Mouse (Mus musculus) liver, embryonic 15.5 days (tissue): ENCODE results near the gene A430078G23Rik. TPM values are rescaled to one million over a fixed set of nuclear protein-coding genes. Genes with fewer than 3 reads are reported as not detected.
"Not testable (repeated sequence)": the region's sequence is repeated elsewhere in the genome, so short reads cannot be mapped to it uniquely, and the experiment has no call there.

Experiments used
- ATAC-seq: fragments of 200-750 bp; cut with Nextera tagmentation; 2 replicates; pipeline ENCODE4 v1.8.0; 2017; ENCODE audit warnings: moderate number of reproducible peaks, mild to moderate bottlenecking, moderate library complexity; ENCODE audit not compliant: insufficient read depth
- H3K27ac ChIP-seq: fragments of 300-500 bp; sonication (generic); replicated peaks from 2 replicates; pipeline ENCODE4 v1.5.1; 2015; ENCODE audit warnings: mild to moderate bottlenecking, inconsistent platforms
- H3K27me3 ChIP-seq: fragments of 300-500 bp; sonication (generic); 2 replicates; pipeline ENCODE4 v1.6.1; 2015; ENCODE audit warnings: mild to moderate bottlenecking, inconsistent platforms
- H3K36me3 ChIP-seq: fragments of 300-500 bp; sonication (generic); replicated peaks from 2 replicates; pipeline ENCODE4 v1.6.1; 2015; ENCODE audit warnings: moderate library complexity, mild to moderate bottlenecking, inconsistent platforms
- H3K4me1 ChIP-seq: fragments of 300-500 bp; sonication (generic); replicated peaks from 2 replicates; pipeline ENCODE4 v1.6.1; 2015; ENCODE audit warnings: inconsistent platforms
- H3K4me2 ChIP-seq: fragments of 300-500 bp; sonication (generic); 2 replicates; pipeline ENCODE4 v1.6.1; 2015; ENCODE audit warnings: moderate library complexity, mild to moderate bottlenecking, inconsistent platforms
- H3K4me3 ChIP-seq: fragments of 300-500 bp; sonication (generic); replicated peaks from 2 replicates; pipeline ENCODE4 v1.5.1; 2015; ENCODE audit warnings: mild to moderate bottlenecking, inconsistent platforms
- H3K9ac ChIP-seq: fragments of 300-500 bp; sonication (generic); 2 replicates; pipeline ENCODE4 v1.6.1; 2015; ENCODE audit warnings: moderate library complexity, mild to moderate bottlenecking, inconsistent platforms
- H3K9me3 ChIP-seq: fragments of 300-500 bp; sonication (generic); replicated peaks from 2 replicates; pipeline ENCODE4 v1.6.1; 2016; ENCODE audit warnings: inconsistent platforms
- WGBS: fragments of 180-500 bp; shearing (Covaris S2); methylation state at CpG from one replicate; pipeline ENCODE4 v1.1.7; 2015; ENCODE audit warnings: mixed read lengths; ENCODE audit not compliant: insufficient replicate concordance; 5-methylcytosine and 5-hydroxymethylcytosine counted together
- polyA plus RNA-seq: library from polyadenylated mRNA; unstranded; fragments of >200 nt; fragmentation: Nextera tagmentation; extraction: Ambion mirVana; gene quantifications from 2 replicates; pipeline ENCODE4 v1.2.1, GENCODE M21; 2015

The A430078G23Rik gene
- polyA plus RNA-seq, 1 experiment from 2014 or later = 1.2 TPM

DNA sequence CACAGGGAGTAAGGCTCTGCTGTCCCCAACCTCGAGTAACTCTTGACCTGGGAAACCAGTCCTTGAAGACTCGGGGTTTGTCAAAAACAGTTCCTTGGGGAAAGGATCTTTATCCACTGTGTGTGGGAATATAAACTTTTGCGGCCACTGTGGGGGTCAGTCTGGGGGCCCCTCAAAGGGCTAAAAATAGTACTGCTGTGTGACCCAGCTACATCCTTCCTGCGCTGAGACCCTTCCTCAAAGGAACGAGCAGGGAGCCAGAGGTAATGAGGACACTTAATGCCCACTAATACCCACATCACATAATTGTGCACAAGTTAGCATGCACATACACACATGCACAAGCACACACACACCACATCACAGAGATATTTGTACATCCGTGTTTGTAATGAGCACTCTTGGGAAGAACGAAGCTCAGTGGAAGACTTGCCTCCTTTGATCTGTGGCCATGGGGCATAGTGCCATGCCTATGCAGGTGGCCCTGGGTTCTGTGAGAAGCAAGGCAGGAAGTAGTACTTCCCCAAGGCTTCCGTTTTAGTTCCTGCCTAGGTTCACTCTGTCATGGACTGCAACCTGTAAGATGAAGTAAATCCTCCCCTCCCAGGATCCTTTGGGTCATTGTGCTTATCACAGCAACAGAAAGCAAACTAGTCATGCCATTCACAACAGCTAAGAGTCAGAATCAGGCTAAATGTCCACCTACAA, 25.5 kb upstream of the A430078G23Rik start:
- no peak overlapping the region for H3K27ac ChIP-seq
- no peaks in the 10 kb centered on the region for H3K9me3 ChIP-seq
- ATAC-seq = 0 out of 2 replicates have a peak, but pooled peaks have one; percentile 25

DNA sequence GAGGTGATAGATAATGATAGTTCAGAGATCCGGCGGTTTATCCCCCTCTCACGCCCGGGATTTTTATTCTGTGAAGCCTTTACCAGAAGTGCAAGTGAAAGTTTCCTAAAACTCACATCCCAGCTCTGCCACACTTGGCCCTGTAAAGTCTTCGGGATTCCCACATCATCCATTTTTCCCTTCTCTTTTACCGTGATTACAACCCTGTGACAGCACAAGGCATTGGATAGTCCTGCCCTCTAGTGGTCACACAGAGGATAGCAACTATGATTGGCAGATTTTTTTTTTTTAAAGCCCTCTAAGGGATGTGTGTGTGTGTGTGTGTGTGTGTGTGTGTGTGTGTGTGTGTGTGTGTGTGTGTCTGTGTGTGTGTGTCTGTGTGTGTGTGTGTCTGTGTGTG, 22.6 kb upstream of the A430078G23Rik start:
- H3K27me3 ChIP-seq = no peaks in the 10 kb centered on the region
- H3K4me3 ChIP-seq = no peak overlapping the region
- H3K36me3 ChIP-seq = no peaks in the 10 kb centered on the region
- H3K4me2 ChIP-seq = no peak overlapping the region
- H3K9ac ChIP-seq = no peak overlapping the region
- no peak overlapping the region for H3K27ac ChIP-seq
- no peak for ATAC-seq
- WGBS = 32% methylated on average over 6 of the region's 6 CpGs
- H3K4me1 ChIP-seq = no peaks in the 10 kb centered on the region; the same call in 1 of the 2 replicates
- no peaks in the 10 kb centered on the region for H3K9me3 ChIP-seq

More for the DNA sequence above, 25.5 kb upstream of the A430078G23Rik start:
- Histone ChIP-seq H3K9ac (no peak overlapping the region), H3K4me3 (no peak overlapping the region), H3K4me2 (no peak overlapping the region), H3K27me3 (no peaks in the 10 kb centered on the region), H3K4me1 (no peaks in the 10 kb centered on the region; the same call in 1 of the 2 replicates), H3K36me3 (no peaks in the 10 kb centered on the region)
- WGBS = 25% methylated on average over 8 of the region's 8 CpGs

DNA sequence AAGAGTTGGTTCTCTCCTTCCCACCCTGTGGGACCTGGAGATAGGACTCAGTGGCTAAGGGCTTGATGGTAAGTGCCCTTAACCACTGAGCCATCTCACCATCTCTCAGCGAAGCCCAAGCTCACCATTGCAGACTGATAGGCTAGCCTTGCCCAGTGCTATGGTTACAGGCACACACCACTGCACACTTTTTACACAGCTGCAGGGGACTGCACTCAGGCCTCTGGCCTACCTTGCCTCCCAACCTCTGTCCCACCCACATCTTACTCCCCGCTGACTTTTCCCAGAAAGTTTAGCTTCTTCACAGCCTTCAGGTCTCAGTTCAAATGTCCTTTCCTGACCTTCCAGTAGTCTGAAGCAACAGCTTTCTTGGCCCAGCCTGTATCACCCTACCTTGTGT, 21.5 kb upstream of the A430078G23Rik start:
- Histone ChIP-seq H3K4me2 (no peak overlapping the region), H3K36me3 (no peaks in the 10 kb centered on the region), H3K9ac (no peak overlapping the region), H3K4me3 (no peak overlapping the region), H3K27ac (no peak overlapping the region), H3K4me1 (no peaks in the 10 kb centered on the region; the same call in 1 of the 2 replicates), H3K9me3 (no peaks in the 10 kb centered on the region), H3K27me3 (no peaks in the 10 kb centered on the region)
- WGBS = 63% methylated on average over 2 of the region's 2 CpGs
- no peak for ATAC-seq

DNA sequence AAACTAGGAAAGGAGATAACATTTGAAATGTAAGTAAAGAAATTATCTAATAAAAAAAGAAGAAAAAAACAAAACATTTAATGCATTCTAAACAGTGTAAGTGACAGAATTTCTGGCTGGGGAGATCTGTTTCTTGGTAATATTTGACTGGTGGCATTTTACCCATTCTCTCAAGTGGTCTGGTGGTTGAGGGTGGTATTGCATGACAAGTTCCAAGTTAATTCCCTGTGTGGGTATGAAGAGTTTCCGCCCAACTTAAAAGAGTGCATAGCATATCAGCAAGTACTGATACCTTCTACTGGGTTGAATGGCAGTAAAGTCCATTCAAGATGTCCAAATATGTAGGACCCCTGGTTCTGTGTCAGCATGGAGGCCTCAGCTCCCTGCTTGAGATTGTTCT, 17.3 kb upstream of the A430078G23Rik start:
- no peak for ATAC-seq
- no peak overlapping the region for H3K9ac ChIP-seq
- H3K9me3 ChIP-seq = no peaks in the 10 kb centered on the region
- WGBS = 71% methylated on average over 1 of the region's 1 CpGs
- no peaks in the 10 kb centered on the region for H3K36me3 ChIP-seq
- H3K4me3 ChIP-seq = no peak overlapping the region
- H3K4me2 ChIP-seq = no peak overlapping the region
- no peak overlapping the region for H3K27ac ChIP-seq
- no peaks in the 10 kb centered on the region for H3K4me1 ChIP-seq
- no peaks in the 10 kb centered on the region for H3K27me3 ChIP-seq

DNA sequence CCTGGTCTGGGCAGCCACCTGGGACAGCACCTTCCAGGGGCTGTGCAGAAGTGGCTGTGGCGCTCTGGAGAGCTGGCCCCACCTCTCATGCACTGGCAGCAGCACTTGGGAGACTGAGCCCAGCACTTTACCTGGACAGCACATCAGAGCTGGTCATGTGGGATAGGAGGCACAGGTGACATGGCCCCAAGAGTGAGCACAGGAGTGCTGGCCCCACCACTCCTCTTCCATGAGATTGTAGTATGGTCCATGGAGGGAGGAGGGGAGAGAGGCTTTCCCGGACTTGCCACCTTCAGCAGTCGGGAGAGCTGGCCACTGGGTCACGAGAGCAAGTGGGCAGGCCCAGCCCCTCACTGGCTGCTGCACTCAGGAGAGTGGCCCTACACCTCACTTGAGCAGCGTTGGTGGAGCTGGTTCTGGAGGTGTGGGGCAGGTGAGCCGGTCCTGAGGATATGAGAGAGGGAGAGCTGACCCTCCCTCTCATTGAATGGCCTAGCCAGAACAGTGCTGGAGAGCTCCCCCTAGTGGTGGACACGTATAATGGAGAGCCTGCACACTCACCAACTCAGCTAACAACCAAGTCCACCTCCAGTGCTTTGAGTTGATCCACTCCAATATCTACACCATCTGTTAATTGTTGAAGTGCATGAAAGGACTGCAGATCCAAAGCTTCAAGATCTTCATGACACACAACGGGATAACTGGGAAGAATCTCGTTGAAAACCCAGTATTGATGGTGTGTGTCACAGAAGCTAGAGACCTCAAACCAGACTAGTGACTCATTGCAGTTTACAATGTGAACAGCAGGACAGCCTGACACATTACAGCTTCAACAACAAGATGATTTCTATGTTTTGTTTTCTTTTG, 16.3 kb upstream of the A430078G23Rik start:
- Histone ChIP-seq H3K27ac (no peak overlapping the region), H3K4me2 (no peak overlapping the region), H3K27me3 (no peaks in the 10 kb centered on the region), H3K4me1 (no peaks in the 10 kb centered on the region), H3K9me3 (no peaks in the 10 kb centered on the region), H3K9ac (no peak overlapping the region), H3K36me3 (no peaks in the 10 kb centered on the region), H3K4me3 (no peak overlapping the region)
- ATAC-seq = no peak
- 50% methylated on average over 9 of the region's 9 CpGs for WGBS

DNA sequence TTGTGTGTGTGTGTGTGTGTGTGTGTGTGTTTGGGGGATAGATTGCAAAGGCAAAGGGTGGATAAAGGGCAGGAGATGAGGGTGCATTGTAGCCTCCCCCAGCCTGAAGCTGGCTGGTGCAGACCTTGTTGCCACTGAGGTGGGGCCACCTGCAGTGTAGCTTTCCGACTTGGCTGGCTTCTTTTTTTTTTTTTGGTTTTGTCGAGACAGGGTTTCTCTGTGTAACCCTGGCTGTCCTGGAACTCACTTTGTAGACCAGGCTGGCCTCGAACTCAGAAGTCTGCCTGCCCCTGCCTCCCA, 15.7 kb upstream of the A430078G23Rik start:
- H3K4me1 ChIP-seq, H3K9ac ChIP-seq, H3K9me3 ChIP-seq, H3K4me2 ChIP-seq, H3K27ac ChIP-seq, H3K36me3 ChIP-seq, ATAC-seq, H3K4me3 ChIP-seq, H3K27me3 ChIP-seq: not testable (repeated sequence)
- 55% methylated on average over 3 of the region's 3 CpGs for WGBS

DNA sequence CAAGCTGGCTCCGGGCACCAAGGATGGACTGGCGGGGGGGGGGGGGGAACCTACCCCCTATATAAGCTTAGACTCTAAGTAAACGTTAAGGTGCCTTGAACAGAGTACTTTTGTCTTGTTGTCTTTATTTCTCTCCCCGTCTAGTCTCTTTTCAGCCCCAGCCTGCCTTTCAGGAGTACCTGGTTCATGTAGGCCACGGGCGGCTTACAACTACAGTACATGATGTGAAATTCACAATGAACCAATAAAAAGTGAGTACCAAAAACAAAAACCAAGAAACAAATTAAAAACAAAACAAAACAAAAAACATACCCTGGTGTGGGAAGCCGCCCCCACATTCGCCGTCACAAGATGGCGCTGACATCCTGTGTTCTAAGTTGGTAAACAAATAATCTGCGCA, 15.2 kb upstream of the A430078G23Rik start:
- WGBS = 81% methylated on average over 11 of the region's 11 CpGs
- ATAC-seq = no peak
- Histone ChIP-seq H3K4me1 (no peaks in the 10 kb centered on the region), H3K27ac (no peak overlapping the region), H3K4me2 (no peak overlapping the region), H3K9ac (no peak overlapping the region), H3K36me3 (no peaks in the 10 kb centered on the region), H3K9me3 (no peaks in the 10 kb centered on the region), H3K27me3 (no peaks in the 10 kb centered on the region), H3K4me3 (no peak overlapping the region)

DNA sequence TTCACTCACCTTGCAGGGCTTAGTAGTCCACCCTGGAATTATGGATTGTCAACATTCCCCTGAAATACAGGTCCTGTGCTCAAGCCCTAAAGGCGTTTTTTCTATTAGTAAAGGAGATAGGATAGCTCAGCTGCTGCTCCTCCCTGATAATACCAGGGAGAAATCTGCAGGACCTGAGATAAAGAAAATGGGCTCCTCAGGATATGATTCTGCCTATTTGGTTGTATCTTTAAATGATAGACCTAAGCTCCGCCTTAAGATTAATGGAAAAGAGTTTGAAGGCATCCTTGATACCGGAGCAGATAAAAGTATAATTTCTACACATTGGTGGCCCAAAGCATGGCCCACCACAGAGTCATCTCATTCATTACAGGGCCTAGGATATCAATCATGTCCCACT, 12.5 kb upstream of the A430078G23Rik start:
- not testable (repeated sequence) for H3K9me3 ChIP-seq

DNA sequence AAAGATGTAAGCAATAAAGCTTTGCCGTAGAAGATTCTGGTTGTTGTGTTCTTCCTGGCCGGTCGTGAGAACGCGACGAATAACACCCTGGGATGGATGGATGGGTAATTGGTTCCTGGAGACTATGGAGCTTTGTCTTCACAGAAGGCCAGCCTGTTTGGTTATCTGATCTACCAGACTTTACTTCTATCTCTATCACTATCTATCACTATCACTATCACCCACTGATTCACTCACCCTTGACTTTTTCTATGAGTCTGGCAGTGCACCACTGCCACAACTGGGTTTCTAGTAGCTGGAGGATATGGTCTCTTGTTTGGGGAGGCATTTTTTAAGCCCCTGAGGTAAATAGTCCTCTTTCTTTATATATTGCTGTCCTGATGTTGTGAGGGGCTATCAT, 7.9 kb upstream of the A430078G23Rik start:
- no peak overlapping the region for H3K27ac ChIP-seq
- H3K4me3 ChIP-seq = no peak overlapping the region
- H3K36me3 ChIP-seq = no peaks in the 10 kb centered on the region
- no peak for ATAC-seq
- H3K4me2 ChIP-seq = no peak overlapping the region
- H3K4me1 ChIP-seq = no peaks in the 10 kb centered on the region
- H3K9ac ChIP-seq = no peak overlapping the region
- H3K9me3 ChIP-seq = no peaks in the 10 kb centered on the region
- no peaks in the 10 kb centered on the region for H3K27me3 ChIP-seq
- 92% methylated on average over 6 of the region's 6 CpGs for WGBS

More for the DNA sequence above, 12.5 kb upstream of the A430078G23Rik start:
- not testable (repeated sequence) for H3K27ac ChIP-seq, H3K4me2 ChIP-seq, H3K27me3 ChIP-seq, H3K4me3 ChIP-seq, H3K4me1 ChIP-seq, ATAC-seq, H3K9ac ChIP-seq, H3K36me3 ChIP-seq
- 67% methylated on average over 3 of the region's 3 CpGs for WGBS

DNA sequence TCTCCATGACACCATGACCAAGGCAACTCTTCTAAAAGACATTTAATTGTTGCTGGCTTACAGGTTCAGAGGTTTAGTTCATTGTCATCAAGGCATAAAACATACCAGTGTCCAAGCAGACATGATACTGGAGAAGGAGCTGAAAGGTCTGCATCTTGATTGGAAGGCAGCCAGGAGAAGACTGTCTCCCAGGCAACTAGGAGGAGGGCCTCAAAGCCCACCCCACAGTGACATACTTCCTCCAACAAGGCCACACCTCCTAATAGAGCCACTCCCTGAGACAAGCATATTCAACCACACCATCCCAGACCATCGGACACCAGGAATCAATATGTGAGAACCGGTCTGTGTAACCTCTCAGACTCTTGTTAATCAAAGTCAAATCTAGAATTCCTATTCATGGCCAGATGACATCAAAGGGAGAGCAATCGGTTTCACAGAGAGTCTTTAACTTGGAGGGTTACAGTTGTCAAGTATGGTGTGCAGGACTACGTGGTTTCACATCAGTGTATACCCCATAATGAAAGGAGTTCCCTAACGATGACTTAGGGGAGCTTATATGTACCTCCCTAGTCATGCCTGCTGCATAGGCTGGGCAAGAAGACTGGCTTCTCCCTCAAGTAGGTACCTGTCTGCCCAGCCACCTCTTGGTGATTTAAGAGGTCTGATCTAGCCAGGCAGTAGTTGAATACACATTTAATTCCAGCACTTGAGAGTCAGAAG, 6.4 kb upstream of the A430078G23Rik start:
- Histone ChIP-seq H3K9ac (no peak overlapping the region), H3K4me2 (no peak overlapping the region), H3K36me3 (no peaks in the 10 kb centered on the region), H3K27me3 (no peaks in the 10 kb centered on the region), H3K4me1 (no peaks in the 10 kb centered on the region), H3K9me3 (no peaks in the 10 kb centered on the region), H3K4me3 (no peak overlapping the region), H3K27ac (no peak overlapping the region)
- 61% methylated on average over 5 of the region's 5 CpGs for WGBS
- no peak for ATAC-seq

DNA sequence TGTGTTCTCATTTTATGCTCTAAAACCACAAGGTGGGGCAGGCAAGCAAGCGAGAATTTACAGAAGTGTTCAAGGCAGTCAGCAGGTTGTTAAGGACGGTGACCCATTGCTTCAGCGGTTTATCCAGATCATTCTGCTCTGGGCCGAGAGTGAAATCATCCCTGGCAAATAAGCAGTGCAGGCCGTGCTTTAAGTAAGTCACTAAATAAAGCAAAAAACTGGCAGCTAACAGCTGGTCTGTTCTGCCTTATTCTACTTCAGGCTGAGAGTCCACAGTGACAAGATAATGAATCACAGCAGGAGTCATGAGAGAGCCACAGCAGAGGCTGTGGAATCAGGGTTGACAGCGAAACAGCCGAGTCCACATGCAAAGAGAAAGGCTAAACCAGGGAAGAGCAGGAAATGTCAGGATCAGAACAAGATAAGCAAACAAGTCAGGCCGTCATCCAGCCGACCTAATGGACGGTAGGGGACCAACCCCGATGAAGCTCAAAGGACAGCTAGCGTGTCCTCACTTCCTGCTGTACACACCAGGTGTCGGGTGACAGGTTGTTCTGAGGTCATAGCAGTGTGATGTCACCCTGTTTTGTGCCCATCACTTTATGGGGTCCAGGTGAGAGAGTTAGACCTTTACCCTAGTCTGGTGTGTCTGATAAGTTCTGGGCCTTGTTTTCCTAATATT, 4.9 kb upstream of the A430078G23Rik start:
- H3K27me3 ChIP-seq = no peaks in the 10 kb centered on the region
- H3K4me1 ChIP-seq = peaks cover 9% of the 10 kb centered on the region
- WGBS = 39% methylated on average over 13 of the region's 13 CpGs
- H3K36me3 ChIP-seq = no peaks in the 10 kb centered on the region
- no peak overlapping the region for H3K4me2 ChIP-seq
- H3K9me3 ChIP-seq = no peaks in the 10 kb centered on the region
- no peak overlapping the region for H3K9ac ChIP-seq
- no peak overlapping the region for H3K4me3 ChIP-seq
- no peak overlapping the region for H3K27ac ChIP-seq
- no peak for ATAC-seq
